Mouse (Mus musculus): ENCODE measurements at regions not wholly inside any gene's neighbourhood (a gene's known extent, or its start where the extent isn't known, plus 50 kb on each side); places are given as distances from the start of the nearest gene placed in this dataset.
"Not testable (repeated sequence)": the region's sequence is repeated elsewhere in the genome, so short reads cannot be mapped to it uniquely, and the experiment has no call there.

DNA sequence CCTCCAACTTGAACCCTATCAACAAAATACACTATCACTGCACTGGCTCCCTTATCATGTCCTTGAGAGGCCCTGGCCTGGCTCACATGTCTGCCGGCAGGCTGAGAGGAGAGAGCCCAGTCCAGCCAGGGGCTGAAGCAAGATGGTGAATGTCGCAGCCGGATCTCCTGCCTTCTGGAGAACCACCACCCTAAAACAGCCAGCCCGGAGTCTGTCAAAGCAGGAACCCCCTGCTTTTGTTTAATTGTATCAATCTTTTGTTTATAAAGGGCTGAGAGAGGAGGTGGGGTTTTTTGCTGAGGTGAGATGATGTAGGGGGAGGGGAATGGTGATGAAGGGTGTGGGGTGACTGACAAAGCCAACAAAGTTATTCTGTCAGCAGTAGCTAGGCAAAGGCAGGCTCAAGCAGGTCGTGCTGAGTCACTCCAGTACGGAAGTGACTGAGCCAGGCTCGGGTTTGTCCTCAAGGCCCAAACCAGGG is 269.2 kb downstream of the Gxylt1 start:
- Histone ChIP-seq H3K27ac (ENCODE audit: insufficient read depth, low read length) (peak overlapping the region; percentile 97), H3K27me3 (ENCODE audit: control insufficient read depth, insufficient read depth, low read length, poor library complexity, severe bottlenecking) (no peaks in the 10 kb centered on the region), H3K9ac (ENCODE audit: low read depth, poor library complexity, severe bottlenecking) (peak overlapping the region; percentile 53), H3K36me3 (ENCODE audit: control insufficient read depth, insufficient read depth, low read length, poor library complexity, severe bottlenecking) (no peaks in the 10 kb centered on the region), H3K4me1 (ENCODE audit: control insufficient read depth, insufficient read depth, low read length) (peaks cover 2% of the 10 kb centered on the region), H3K4me3 (ENCODE audit: low read depth, low read length) (peak overlapping the region; percentile 15; the same call in 1 of the 2 replicates), H3K9me3 (replicated peaks; ENCODE audit: control insufficient read depth, insufficient read depth, low read length, poor library complexity, severe bottlenecking) (no peaks in the 10 kb centered on the region)
- TF ChIP-seq CTCF (IDR thresholded peaks at IDR 0.05; ENCODE audit: low read depth, low read length): no peak
- peak; percentile 97 for TF ChIP-seq EP300 (IDR thresholded peaks at IDR 0.05; ENCODE audit: insufficient read depth, low read depth, low read length)
- peak; percentile 34 for TF ChIP-seq POLR2A (IDR thresholded peaks at IDR 0.05; ENCODE audit: insufficient read depth, low read length)

DNA sequence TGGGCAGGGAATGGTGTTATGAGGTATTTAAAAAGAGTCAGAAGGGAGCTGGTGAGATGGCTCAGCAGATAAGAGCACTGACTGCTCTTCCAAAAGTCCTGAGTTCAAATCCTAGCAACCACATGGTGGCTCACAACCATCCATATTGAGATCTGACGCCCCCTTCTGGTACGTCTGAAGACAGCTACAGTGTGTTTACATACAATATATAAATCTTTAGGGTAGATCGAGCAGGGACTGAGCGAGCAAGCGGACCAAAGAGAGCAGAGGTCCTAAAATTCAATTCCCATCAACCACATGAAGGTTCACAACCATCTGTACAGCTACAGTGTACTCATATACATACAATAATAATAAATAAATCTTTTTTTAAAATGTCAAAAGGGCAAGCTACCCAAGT is 269.8 kb downstream of the Gxylt1 start:
- H3K27me3 ChIP-seq (ENCODE audit: control insufficient read depth, insufficient read depth, low read length, poor library complexity, severe bottlenecking); H3K4me3 ChIP-seq (ENCODE audit: low read depth, low read length); H3K36me3 ChIP-seq (ENCODE audit: control insufficient read depth, insufficient read depth, low read length, poor library complexity, severe bottlenecking); H3K9me3 ChIP-seq (replicated peaks; ENCODE audit: control insufficient read depth, insufficient read depth, low read length, poor library complexity, severe bottlenecking); H3K4me1 ChIP-seq (ENCODE audit: control insufficient read depth, insufficient read depth, low read length): not testable (repeated sequence)
- peak overlapping the region; percentile 53 for H3K9ac ChIP-seq (ENCODE audit: low read depth, poor library complexity, severe bottlenecking)
- peak overlapping the region; percentile 97 for H3K27ac ChIP-seq (ENCODE audit: insufficient read depth, low read length)

DNA sequence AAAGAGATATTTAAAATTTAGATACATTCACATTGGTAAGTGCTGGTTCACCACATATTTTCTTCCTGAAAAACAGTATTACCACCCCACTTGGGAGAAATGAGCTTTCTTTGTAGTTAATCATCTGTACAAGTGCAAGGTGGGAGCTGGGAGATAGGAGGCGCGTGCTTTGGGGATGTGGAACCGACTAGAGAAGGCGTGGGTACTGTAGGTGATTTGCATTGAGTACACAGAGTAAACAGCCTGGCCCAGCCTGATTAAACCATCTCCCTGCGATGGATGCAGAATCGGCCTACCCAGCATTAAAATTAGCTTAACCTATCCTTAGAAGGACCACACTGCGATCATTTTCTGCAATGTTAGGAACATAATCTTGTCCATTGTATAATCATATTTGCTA is 270.4 kb downstream of the Gxylt1 start:
- Histone ChIP-seq H3K36me3 (ENCODE audit: control insufficient read depth, insufficient read depth, low read length, poor library complexity, severe bottlenecking) (no peaks in the 10 kb centered on the region), H3K4me1 (ENCODE audit: control insufficient read depth, insufficient read depth, low read length) (peaks cover 2% of the 10 kb centered on the region), H3K9me3 (replicated peaks; ENCODE audit: control insufficient read depth, insufficient read depth, low read length, poor library complexity, severe bottlenecking) (no peaks in the 10 kb centered on the region), H3K4me3 (ENCODE audit: low read depth, low read length) (no peak overlapping the region), H3K9ac (ENCODE audit: low read depth, poor library complexity, severe bottlenecking) (no peak overlapping the region), H3K27me3 (ENCODE audit: control insufficient read depth, insufficient read depth, low read length, poor library complexity, severe bottlenecking) (no peaks in the 10 kb centered on the region), H3K27ac (ENCODE audit: insufficient read depth, low read length) (no peak overlapping the region)
- TF ChIP-seq POLR2A (IDR thresholded peaks at IDR 0.05; ENCODE audit: insufficient read depth, low read length): no peak
- TF ChIP-seq CTCF (IDR thresholded peaks at IDR 0.05; ENCODE audit: low read depth, low read length): no peak
- TF ChIP-seq EP300 (IDR thresholded peaks at IDR 0.05; ENCODE audit: insufficient read depth, low read depth, low read length): no peak

DNA sequence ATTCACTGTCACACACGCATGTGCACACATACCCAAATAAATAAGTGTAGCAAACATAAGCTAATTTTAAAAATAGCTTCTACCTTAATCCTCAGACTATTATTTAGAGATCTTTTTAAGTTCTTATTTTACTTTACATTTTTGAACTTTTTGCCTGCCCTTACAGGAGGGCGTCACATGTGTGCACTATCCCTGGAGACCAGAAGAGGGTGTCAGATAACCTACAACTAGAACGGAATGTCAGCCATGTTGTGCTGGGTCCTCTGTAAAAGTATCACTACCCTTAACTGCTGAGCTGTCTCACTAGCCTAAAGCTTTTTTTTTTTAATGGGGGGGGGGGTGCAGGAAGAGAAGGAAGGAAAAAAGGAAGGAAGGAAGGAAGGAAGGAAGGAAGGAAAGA is 271.7 kb downstream of the Gxylt1 start:
- Histone ChIP-seq H3K4me1 (ENCODE audit: control insufficient read depth, insufficient read depth, low read length) (peaks cover 2% of the 10 kb centered on the region), H3K27ac (ENCODE audit: insufficient read depth, low read length) (peak overlapping the region; percentile 49; the same call in 1 of the 2 replicates), H3K9ac (ENCODE audit: low read depth, poor library complexity, severe bottlenecking) (peak overlapping the region; percentile 22; the same call in 1 of the 2 replicates), H3K27me3 (ENCODE audit: control insufficient read depth, insufficient read depth, low read length, poor library complexity, severe bottlenecking) (no peaks in the 10 kb centered on the region; the same call in 1 of the 2 replicates), H3K4me3 (ENCODE audit: low read depth, low read length) (no peak overlapping the region), H3K9me3 (replicated peaks; ENCODE audit: control insufficient read depth, insufficient read depth, low read length, poor library complexity, severe bottlenecking) (no peaks in the 10 kb centered on the region), H3K36me3 (ENCODE audit: control insufficient read depth, insufficient read depth, low read length, poor library complexity, severe bottlenecking) (no peaks in the 10 kb centered on the region)
- TF ChIP-seq POLR2A (IDR thresholded peaks at IDR 0.05; ENCODE audit: insufficient read depth, low read length) (no peak), CTCF (IDR thresholded peaks at IDR 0.05; ENCODE audit: low read depth, low read length) (peak; percentile 5), EP300 (IDR thresholded peaks at IDR 0.05; ENCODE audit: insufficient read depth, low read depth, low read length) (no peak)

DNA sequence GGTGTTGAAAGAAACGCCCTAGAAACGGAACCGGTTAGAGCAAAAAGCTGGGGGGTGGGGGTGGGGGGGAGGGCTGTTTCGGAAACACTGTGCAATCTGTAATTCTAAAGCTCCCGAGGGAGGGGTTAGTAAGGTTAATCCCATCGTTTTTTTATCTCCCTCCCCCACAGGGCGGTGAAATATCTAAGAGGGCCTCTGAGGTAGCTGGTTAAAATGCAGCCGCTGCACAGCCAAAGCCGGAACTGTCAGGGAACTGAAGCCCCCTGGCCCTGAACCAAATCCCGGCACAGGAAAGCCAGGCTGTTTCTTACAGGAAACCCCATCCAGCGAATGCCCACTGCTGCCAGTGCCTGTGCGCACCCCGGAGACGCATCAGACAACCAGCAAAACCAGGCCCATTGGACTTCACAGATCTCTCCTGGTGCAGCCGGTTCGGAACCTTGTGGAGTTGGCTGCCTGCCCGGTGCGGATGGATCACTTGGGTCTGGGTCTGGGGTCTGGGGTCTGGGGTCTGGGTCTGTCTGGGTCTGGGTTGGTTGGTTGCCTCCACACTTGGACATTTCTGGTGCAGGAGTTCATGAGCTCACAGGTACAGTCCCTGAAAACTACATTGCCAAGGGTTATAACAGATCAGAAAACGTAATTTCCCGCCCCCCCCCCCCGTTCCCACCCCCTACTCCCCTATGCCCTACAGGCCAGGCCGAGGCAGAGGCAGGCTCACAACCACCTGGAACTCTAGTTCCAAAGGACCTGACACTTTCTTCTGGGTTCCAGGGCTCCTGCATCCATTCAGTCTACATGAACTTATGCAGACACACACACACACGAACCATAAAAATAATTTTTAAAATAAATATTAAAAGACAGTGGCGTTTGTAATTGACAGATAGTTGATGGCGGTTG is 272.7 kb downstream of the Gxylt1 start:
- Histone ChIP-seq H3K9ac (ENCODE audit: low read depth, poor library complexity, severe bottlenecking) (peak overlapping the region; percentile 22), H3K27me3 (ENCODE audit: control insufficient read depth, insufficient read depth, low read length, poor library complexity, severe bottlenecking) (peaks cover 1% of the 10 kb centered on the region; the same call in 1 of the 2 replicates), H3K9me3 (replicated peaks; ENCODE audit: control insufficient read depth, insufficient read depth, low read length, poor library complexity, severe bottlenecking) (no peaks in the 10 kb centered on the region), H3K4me3 (ENCODE audit: low read depth, low read length) (peak overlapping the region; percentile 56), H3K36me3 (ENCODE audit: control insufficient read depth, insufficient read depth, low read length, poor library complexity, severe bottlenecking) (no peaks in the 10 kb centered on the region), H3K4me1 (ENCODE audit: control insufficient read depth, insufficient read depth, low read length) (peaks cover 2% of the 10 kb centered on the region), H3K27ac (ENCODE audit: insufficient read depth, low read length) (peak overlapping the region; percentile 74; the same call in 1 of the 2 replicates)
- TF ChIP-seq POLR2A (IDR thresholded peaks at IDR 0.05; ENCODE audit: insufficient read depth, low read length): no peak

DNA sequence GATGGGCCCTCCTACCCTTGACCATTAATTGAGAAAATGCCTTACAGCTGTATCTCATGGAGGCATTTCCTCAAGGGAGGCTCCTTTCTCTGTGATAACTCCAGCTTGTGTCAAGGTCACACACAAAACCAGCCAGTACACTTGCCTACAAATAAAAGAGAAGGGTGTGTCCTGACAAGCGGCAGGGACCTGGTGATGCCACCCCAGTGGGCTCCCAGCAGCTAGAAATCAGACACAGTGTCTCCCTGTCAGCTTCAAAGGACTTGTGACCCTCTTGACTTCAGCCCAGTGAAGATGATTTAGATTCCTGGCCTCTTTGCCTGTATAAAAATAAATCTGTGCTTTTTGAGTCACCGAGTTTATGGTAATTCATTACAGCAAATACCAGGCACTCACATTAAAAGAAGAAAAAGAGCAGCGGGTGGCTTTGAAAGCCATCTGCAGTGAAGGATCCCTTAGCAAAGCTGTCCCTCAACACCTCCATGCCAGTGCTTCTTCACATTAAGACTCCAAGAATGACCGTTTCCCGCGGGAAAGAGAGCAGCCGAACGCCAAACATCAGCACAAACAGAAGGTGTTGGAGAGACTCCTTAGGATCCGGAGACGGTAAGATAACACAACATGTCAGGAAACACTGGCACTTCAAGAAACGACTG is 273.5 kb downstream of the Gxylt1 start:
- Histone ChIP-seq H3K4me3 (ENCODE audit: low read depth, low read length) (peak overlapping the region; percentile 27), H3K27ac (ENCODE audit: insufficient read depth, low read length) (peak overlapping the region; percentile 74), H3K4me1 (ENCODE audit: control insufficient read depth, insufficient read depth, low read length) (peaks cover 2% of the 10 kb centered on the region), H3K27me3 (ENCODE audit: control insufficient read depth, insufficient read depth, low read length, poor library complexity, severe bottlenecking) (peaks cover 1% of the 10 kb centered on the region; the same call in 1 of the 2 replicates), H3K9ac (ENCODE audit: low read depth, poor library complexity, severe bottlenecking) (peak overlapping the region; percentile 22), H3K36me3 (ENCODE audit: control insufficient read depth, insufficient read depth, low read length, poor library complexity, severe bottlenecking) (no peaks in the 10 kb centered on the region), H3K9me3 (replicated peaks; ENCODE audit: control insufficient read depth, insufficient read depth, low read length, poor library complexity, severe bottlenecking) (no peaks in the 10 kb centered on the region)
- TF ChIP-seq CTCF (IDR thresholded peaks at IDR 0.05; ENCODE audit: low read depth, low read length): no peak
- no peak for TF ChIP-seq EP300 (IDR thresholded peaks at IDR 0.05; ENCODE audit: insufficient read depth, low read depth, low read length)
